Mouse (Mus musculus) bone marrow macrophage, adult 2 months (primary cell): ENCODE data around the gene D130043K22Rik. TPM values are rescaled to one million over a fixed set of nuclear protein-coding genes. Genes with fewer than 3 reads are reported as not detected.

Source experiments
- H3K27ac ChIP-seq: 2 replicates; pipeline ENCODE4 v1.5.1; 2012; ENCODE audit warnings: low read depth, low read length; ENCODE audit not compliant: insufficient read depth
- H3K4me1 ChIP-seq: 2 replicates; pipeline ENCODE4 v1.6.1; 2012; ENCODE audit warnings: low read length; ENCODE audit not compliant: control insufficient read depth, insufficient read depth
- H3K4me3 ChIP-seq: 2 replicates; pipeline ENCODE4 v1.5.1; 2012; ENCODE audit warnings: mild to moderate bottlenecking, low read length, moderate library complexity; ENCODE audit not compliant: insufficient read depth
- CTCF ChIP-seq: IDR thresholded peaks from 2 replicates; pipeline ENCODE4 v1.5.1; 2012; ENCODE audit warnings: low read depth, mild to moderate bottlenecking, low read length, moderate library complexity
- POLR2A ChIP-seq: IDR thresholded peaks from 2 replicates; pipeline ENCODE4 v1.6.1; 2012; ENCODE audit warnings: mild to moderate bottlenecking, low read depth, low read length, borderline replicate concordance
- polyA plus RNA-seq: library from polyadenylated mRNA; stranded (reverse); fragments of >200 nt; gene quantifications from 2 replicates; pipeline ENCODE4 v1.2.4, GENCODE M21; 2012; ENCODE audit not compliant: missing spikeins, insufficient read depth, insufficient read length

The D130043K22Rik gene
- polyA plus RNA-seq, 1 experiment, result not detected

GRCm38 (mm10) chr13:24882411-24882810, 37.5 kb downstream of the D130043K22Rik start:
- Histone ChIP-seq H3K4me3 (no peak overlapping the region), H3K4me1 (no peaks in the 10 kb centered on the region), H3K27ac (no peak overlapping the region)
- no peak for TF ChIP-seq POLR2A
- no peak for TF ChIP-seq CTCF

GRCm38 (mm10) chr13:24889554-24889953, 44.6 kb downstream of the D130043K22Rik start:
- Histone ChIP-seq H3K4me3 (no peak overlapping the region), H3K4me1 (no peaks in the 10 kb centered on the region), H3K27ac (no peak overlapping the region)
- TF ChIP-seq CTCF, result no peak
- TF ChIP-seq POLR2A, result no peak

DNA sequence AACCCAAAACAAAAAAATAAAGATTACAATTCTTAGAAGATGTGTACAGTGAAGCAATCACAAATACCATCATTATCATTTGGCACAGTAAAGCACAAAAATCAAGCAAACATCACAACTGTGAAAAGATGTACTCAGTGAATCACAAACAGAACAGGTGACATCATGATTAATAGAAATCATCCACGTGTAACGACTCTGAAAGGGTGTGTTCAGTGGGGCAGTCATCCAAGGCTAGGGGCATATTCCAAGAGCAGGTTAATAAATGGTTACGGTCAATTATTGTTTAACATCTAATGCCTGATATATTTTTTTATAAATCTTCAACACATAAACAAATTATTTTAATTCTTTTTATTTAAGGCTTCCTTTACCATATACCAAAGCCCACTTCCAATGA, 47.6 kb downstream of the D130043K22Rik start:
- H3K4me1 ChIP-seq, result no peaks in the 10 kb centered on the region
- no peak for TF ChIP-seq CTCF
- no peak for TF ChIP-seq POLR2A
- no peak overlapping the region for H3K27ac ChIP-seq
- no peak overlapping the region for H3K4me3 ChIP-seq

GRCm38 (mm10) chr13:24893880-24894279, 48.9 kb downstream of the D130043K22Rik start:
- Histone ChIP-seq H3K4me1 (no peaks in the 10 kb centered on the region), H3K4me3 (no peak overlapping the region), H3K27ac (no peak overlapping the region)
- TF ChIP-seq CTCF, result no peak
- TF ChIP-seq POLR2A, result no peak

DNA sequence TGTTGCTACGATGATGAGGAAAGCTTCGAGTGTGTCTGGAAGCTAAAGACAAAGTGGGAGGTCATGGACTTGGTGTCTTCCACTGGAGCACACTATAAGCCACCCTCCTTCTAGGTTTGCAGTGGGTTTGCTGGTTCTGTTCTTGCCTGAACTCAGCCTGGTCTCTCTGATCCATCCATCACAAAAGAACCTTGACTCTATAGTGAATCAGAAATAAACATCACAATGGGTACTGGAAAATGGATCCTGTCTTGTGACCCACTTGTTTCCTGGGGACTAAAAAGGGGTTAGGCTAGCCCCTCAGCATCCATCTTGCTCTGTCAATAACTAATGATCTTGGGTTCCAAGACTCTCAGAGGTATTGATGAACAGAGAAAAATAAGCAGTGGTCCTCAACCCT, 57.0 kb downstream of the D130043K22Rik start:
- TF ChIP-seq POLR2A, result no peak
- no peak for TF ChIP-seq CTCF
- H3K27ac ChIP-seq, result no peak overlapping the region
- H3K4me1 ChIP-seq, result no peaks in the 10 kb centered on the region
- H3K4me3 ChIP-seq, result no peak overlapping the region

DNA sequence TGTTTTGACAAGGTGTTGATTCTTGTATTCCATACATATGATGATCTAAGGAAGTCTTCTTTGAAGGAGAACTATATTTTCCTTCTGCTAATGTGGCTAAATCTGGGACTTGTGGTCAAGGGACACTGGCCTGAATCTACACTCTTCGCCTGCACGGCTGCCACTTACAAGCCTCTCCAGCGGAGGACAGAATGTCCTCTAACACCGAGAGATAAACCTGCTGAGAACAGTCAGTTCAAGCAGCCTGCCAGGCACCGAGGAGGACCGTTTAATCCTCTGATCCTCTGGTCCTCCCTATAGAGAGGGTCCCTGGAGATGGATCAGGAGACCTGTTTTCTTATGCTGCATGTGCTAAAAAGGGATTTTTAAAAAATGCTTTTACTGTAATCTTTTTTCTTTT, 58.5 kb downstream of the D130043K22Rik start:
- TF ChIP-seq POLR2A (no peak), CTCF (no peak)
- no peak overlapping the region for H3K4me3 ChIP-seq
- no peak overlapping the region for H3K27ac ChIP-seq
- H3K4me1 ChIP-seq, result no peaks in the 10 kb centered on the region

DNA sequence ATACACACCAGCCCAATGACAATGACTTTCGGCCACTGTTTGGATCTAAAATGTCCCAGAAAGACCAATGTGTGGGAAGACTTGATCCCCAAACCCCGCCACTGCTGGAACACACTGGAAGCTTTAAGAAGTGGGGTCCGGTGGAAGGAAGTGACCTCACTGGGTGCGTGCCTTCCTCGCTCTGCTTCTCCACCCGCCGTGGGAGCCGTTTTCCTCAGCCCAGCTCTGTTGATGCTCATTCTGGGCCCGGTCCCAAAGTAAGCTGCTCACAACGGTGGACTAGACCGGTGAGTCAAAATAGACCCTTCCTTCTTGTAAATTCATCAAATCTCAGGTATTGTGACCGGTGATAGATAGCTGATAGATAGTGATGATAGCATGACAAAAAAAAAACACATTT, 60.5 kb downstream of the D130043K22Rik start:
- no peaks in the 10 kb centered on the region for H3K4me1 ChIP-seq
- TF ChIP-seq POLR2A (no peak), CTCF (no peak)
- no peak overlapping the region for H3K4me3 ChIP-seq
- no peak overlapping the region for H3K27ac ChIP-seq

DNA sequence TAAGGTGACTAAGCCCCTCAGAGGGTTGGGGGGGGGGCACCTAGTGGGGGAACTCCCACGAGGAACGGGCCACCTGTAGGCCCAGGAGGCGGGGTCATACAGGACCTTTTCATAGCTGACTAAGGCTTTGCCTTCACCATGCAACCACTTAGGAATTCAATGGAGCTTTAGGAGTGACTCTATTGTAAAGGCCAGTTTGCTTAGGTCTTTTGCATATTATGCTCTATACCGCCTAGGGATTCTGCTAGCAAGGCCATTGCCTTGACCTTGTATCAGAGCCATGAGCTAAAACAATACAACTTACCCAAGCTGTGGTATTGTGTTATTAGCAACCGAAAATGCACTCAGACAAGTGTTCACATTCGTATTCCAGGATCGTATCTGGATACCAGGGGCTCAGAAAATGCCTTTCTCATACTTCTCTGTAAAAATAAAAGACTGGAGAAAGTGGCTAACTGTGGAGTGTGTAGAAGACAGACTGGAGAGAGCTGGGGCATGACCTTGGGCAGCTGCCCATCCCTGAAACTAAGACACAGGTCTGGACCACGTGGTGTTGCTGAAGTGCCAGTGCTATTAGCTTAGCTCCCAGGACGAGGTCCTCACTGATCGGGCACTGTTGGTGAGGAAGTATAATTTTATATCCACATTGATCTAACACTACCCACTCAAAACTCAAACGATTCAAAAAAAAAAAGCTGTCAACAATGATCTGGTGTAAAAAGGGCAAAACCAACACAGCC, 62.1 kb downstream of the D130043K22Rik start:
- H3K27ac ChIP-seq, result no peak overlapping the region
- no peak for TF ChIP-seq POLR2A
- TF ChIP-seq CTCF, result no peak
- H3K4me3 ChIP-seq, result no peak overlapping the region
- H3K4me1 ChIP-seq, result no peaks in the 10 kb centered on the region

DNA sequence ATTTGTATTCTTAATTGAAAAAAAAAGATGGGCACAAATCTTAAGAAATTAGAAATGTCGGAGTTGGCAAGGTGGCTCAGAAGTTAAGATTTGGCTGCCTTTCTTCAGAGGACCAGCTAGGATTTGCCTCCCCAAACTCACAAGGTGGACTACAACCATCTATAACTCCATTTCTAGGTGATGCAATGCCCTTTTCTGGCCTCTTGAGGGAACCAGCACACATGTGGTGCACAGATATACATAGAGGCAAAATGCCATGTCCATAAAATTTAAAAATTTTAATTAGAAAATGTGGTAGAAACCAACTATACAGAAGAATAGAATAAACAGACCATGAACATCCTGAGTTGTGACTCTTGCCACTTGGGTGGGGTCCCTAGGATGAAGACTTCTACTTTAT, 64.2 kb downstream of the D130043K22Rik start:
- TF ChIP-seq POLR2A (no peak), CTCF (no peak)
- H3K4me3 ChIP-seq, result no peak overlapping the region
- no peaks in the 10 kb centered on the region for H3K4me1 ChIP-seq
- H3K27ac ChIP-seq, result no peak overlapping the region

DNA sequence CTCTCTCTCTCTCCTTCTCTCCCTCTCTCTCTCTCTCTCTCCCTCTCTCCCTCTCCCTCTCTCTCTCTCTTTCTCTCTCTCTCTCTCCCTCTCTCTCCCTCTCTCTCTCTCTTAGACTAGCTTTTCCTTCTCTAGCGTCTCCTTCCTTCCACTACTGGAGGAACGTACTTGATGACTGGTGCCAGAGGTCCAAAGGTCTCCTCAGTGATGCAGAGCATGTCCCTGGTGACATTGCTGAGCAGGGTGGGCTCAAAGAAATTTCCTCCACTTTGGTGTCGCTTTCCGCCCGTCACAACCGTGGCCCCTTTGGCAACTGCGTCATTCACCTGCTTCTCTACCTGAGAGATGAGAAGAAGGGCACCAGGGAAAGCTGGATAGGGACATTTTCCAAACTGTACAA, 68.6 kb downstream of the D130043K22Rik start:
- TF ChIP-seq CTCF (no peak), POLR2A (no peak)
- Histone ChIP-seq H3K4me1 (no peaks in the 10 kb centered on the region), H3K4me3 (no peak overlapping the region), H3K27ac (no peak overlapping the region)

DNA sequence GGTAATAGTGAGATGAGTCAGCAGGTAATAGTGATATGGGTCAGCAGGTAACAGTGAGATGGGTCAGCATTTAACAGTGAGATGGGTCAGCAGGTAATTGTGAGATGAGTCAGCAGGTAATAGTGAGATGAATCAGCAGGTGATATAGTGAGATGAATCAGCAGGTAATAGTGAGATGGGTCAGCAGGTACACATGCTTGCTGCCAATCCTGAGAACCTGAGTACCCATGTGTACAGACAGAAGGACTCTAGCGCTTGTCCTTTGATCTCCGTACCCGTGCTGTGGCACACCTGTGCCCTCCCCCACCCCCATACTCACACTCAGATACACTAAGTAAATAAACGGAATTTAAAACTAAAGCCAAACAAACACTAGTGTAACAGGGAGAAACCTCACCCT, 70.0 kb downstream of the D130043K22Rik start:
- H3K4me3 ChIP-seq, result no peak overlapping the region
- H3K27ac ChIP-seq, result no peak overlapping the region
- TF ChIP-seq CTCF, result no peak
- H3K4me1 ChIP-seq, result no peaks in the 10 kb centered on the region

GRCm38 (mm10) chr13:24915831-24916230, 70.9 kb downstream of the D130043K22Rik start:
- no peaks in the 10 kb centered on the region for H3K4me1 ChIP-seq
- no peak for TF ChIP-seq POLR2A
- no peak for TF ChIP-seq CTCF
- no peak overlapping the region for H3K27ac ChIP-seq
- no peak overlapping the region for H3K4me3 ChIP-seq
